Mouse (Mus musculus) heart, postnatal 0 days (tissue): ENCODE measurements around the gene Ccnf.

ENCODE experiments used
- CTCF ChIP-seq: IDR thresholded peaks from 2 replicates; pipeline ENCODE4 v1.5.1; 2016; ENCODE audit warnings: antibody characterized with exemption, control low read depth, low read depth
- EP300 ChIP-seq: IDR thresholded peaks from 2 replicates; pipeline ENCODE4 v1.6.1; 2016; ENCODE audit warnings: antibody characterized with exemption, low read depth

- TF ChIP-seq CTCF (no peak), EP300 (no peak)
These were observed 38.8 kb downstream of the Ccnf start for GRCm38 (mm10) chr17:24212441-24213018.
